Mouse (Mus musculus) heart, postnatal 4 days (tissue): ENCODE results near the gene Pimreg. TPM values are rescaled to one million over a fixed set of nuclear protein-coding genes. Genes with fewer than 3 reads are reported as not detected.

Experiments
- DNase-seq: peaks from one replicate; pipeline ENCODE4 v3.0.0; 2021
- total RNA-seq, 2 experiments: library from RNA; stranded (reverse); gene quantifications; 2 replicates each; pipeline ENCODE4 v1.2.3; 2021

The Pimreg gene
- total RNA-seq, 2 experiments from 2014 or later = 30.5 to 38.3 TPM

DNA sequence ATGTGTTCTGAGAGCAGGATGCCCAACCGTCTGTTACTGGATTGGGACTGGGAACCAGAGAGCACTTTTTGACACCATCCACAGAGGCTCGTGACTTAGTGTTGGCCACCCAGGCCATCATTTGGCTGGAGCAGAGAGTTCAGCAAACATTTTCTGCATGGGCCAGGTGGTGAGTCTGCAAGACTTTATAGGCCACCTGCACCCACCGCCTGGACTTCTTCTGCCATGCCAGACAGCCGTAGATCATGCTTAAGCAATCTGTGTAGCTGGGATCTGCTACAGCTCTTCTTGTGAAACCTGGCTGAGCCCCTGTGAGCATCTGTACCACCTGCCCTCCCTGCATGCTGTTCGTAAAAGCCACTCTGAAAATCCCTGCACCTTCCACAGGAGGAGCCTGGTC lies 25.5 kb downstream of the Pimreg start:
- DNase-seq = no peak

GRCm38 (mm10) chr11:72068026-72068425 lies 26.2 kb downstream of the Pimreg start:
- no peak for DNase-seq

- no peak for DNase-seq
Observed at GRCm38 (mm10) chr11:72070733-72071132, 28.9 kb downstream of the Pimreg start.

DNA sequence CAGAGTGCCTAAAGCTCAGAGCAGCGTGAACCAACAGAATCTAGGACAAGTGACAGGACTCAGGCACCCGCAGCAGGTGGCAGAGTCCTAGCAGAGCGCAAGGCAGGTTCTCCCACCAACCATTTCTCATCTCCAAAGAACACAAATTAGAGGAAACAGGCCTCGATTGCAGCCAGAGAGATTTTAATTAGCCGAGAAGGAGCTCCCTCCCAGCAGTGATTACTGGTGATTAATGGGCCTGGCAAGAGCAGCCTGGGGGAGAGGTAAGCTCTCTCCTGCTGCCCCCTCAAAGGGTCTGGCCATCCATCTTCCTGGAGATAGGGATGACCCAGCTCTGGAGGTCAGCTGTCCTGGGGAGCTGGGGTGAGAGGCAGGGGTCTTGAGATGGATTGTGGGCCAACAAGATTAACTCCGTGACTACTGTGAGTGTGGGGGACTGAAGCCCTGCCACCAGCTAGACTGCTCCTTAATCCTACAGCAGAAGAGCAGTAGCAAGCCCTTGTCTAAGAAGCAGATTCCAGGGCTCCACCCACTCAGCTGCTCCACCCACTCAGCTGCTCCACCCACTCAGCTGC lies 30.6 kb downstream of the Pimreg start:
- DNase-seq = no peak

- DNase-seq = no peak
Observed at GRCm38 (mm10) chr11:72074230-72074629, 32.4 kb downstream of the Pimreg start.

DNA sequence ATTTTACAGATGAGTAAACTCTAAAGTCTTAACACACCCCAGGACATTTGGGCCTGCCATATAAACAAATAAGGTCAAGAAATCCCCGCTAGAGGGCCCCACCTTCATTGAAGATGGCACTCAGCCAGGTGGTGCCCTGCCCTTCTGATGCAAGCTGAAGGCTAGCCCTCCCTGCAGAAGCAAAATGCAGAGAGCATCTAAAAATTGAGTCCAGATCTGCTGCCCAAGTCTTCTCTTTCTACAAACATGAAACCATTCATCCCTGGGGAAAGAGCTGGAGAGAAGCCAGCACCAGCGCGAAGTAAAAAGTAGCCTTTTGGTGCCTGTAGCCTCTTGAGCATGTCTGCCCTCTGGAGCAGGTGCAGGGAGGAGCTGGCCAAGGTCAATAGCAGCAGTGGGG lies 36.2 kb downstream of the Pimreg start:
- no peak for DNase-seq

DNA sequence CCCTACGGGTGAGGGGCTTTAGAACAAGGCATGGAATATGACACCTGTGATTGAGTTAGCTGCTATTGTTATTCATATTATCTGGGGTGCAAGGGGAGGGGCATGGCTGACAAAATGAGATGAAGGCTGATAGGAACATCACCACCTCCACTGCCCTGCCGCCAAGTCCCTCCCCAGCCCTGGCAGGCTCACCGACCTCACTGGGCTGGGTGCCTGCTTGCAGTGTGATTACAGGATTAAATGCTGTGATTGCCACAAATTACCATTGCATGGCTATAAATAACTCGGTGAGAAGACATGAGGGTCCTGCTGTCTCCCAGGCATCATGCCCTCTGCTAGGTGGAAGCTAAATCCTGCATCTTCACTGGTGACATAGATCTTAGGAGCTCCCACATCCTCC lies 36.8 kb downstream of the Pimreg start:
- no peak for DNase-seq

- no peak for DNase-seq
Observed at GRCm38 (mm10) chr11:72080461-72080860, 38.6 kb downstream of the Pimreg start.

- DNase-seq = no peak
Observed at GRCm38 (mm10) chr11:72082601-72083000, 40.8 kb downstream of the Pimreg start.

- DNase-seq = no peak
Observed at GRCm38 (mm10) chr11:72084337-72084736, 42.5 kb downstream of the Pimreg start.

GRCm38 (mm10) chr11:72086251-72087046 lies 44.6 kb downstream of the Pimreg start:
- peak; percentile 39 for DNase-seq

- no peak for DNase-seq
Observed at GRCm38 (mm10) chr11:72092390-72092789, 50.6 kb downstream of the Pimreg start.

- DNase-seq = peak; percentile 70
Observed at GRCm38 (mm10) chr11:72094442-72094841, 52.6 kb downstream of the Pimreg start.

GRCm38 (mm10) chr11:72095994-72096393 lies 54.2 kb downstream of the Pimreg start:
- DNase-seq = no peak

Other genes starting within 250 kb of the Pimreg start
- under 1 TPM in 1 of 2 experiments, not detected in 1; 0.29 TPM for gene Aipl1, start 4.5 kb upstream of the Pimreg start, total RNA-seq
- 1 to 10 TPM; 1.7 TPM for gene Pitpnm3, start 93.7 kb downstream of the Pimreg start, total RNA-seq
- under 1 TPM; 0.45 TPM for gene Gm43951, start 164.8 kb downstream of the Pimreg start, total RNA-seq
- 1 to 10 TPM; 6.0 to 7.4 TPM for gene 4933427D14Rik, start 165.4 kb downstream of the Pimreg start, total RNA-seq
- gene Txndc17, start 165.5 kb downstream of the Pimreg start, total RNA-seq = 10 to 100 TPM; 47.4 to 48.7 TPM
- gene Med31, start 173.6 kb downstream of the Pimreg start, total RNA-seq = 10 to 100 TPM; 12.0 to 12.5 TPM
- under 1 TPM; 0.38 to 0.50 TPM for gene Slc13a5, start 225.2 kb downstream of the Pimreg start, total RNA-seq